Mouse (Mus musculus): ENCODE data around the gene Saysd1. TPM values are rescaled to one million over a fixed set of nuclear protein-coding genes. Genes with fewer than 3 reads are reported as not detected.

The Saysd1 gene
- polyA plus RNA-seq, 1 experiment from 2014 or later: 9.0 TPM

- TF ChIP-seq CTCF (IDR thresholded peaks at IDR 0.05): no peak
- no peaks in the 10 kb centered on the region for H3K27me3 ChIP-seq
- DNase-seq (ENCODE audit: low read depth, low spot score) (no peak), ATAC-seq (peak; percentile 70)
- in situ Hi-C loops (cut with MboI; ENCODE audit: low pct_unique_long_range_greater_than_20kb): no loop called here
- CTCF ChIA-PET: interaction anchor here (0.8 to 2.6 kb wide), 4 partner anchors 12 to 379 kb away, joined by 3 to 10 read pairs (median 3); no protein-coding TSS in a partner anchor
- POLR2A ChIA-PET: interaction anchor here (0.6 to 1.6 kb wide), 8 partner anchors 9 to 48 kb away, joined by 3 to 5 read pairs (median 3); no protein-coding TSS in a partner anchor
Measured at GRCm38 (mm10) chr14:20165413-20165812, 27.1 kb upstream of the Saysd1 start.

- no peaks in the 10 kb centered on the region for H3K27me3 ChIP-seq
- TF ChIP-seq CTCF (IDR thresholded peaks at IDR 0.05): no peak
- in situ Hi-C loops (cut with MboI; ENCODE audit: low pct_unique_long_range_greater_than_20kb): loop anchor here (5.0 kb wide), 1 partner anchor 83 kb away; no protein-coding TSS in a partner anchor
- CTCF ChIA-PET: interaction anchor here (0.8 kb wide), 2 partner anchors 26 to 34 kb away, joined by 3 read pairs; no protein-coding TSS in a partner anchor
- POLR2A ChIA-PET: interaction anchor here (1.6 kb wide), 1 partner anchor 17 kb away, joined by 3 read pairs; no protein-coding TSS in a partner anchor
- ATAC-seq (no peak), DNase-seq (ENCODE audit: low read depth, low spot score) (no peak)
Measured at GRCm38 (mm10) chr14:20164438-20164837, 26.1 kb upstream of the Saysd1 start.

- in situ Hi-C loops (cut with MboI; ENCODE audit: low pct_unique_long_range_greater_than_20kb): loop anchor here (5.0 kb wide), 1 partner anchor 85 kb away; no protein-coding TSS in a partner anchor
- ChIA-PET POLR2A (interaction anchor here (1.4 kb wide), 1 partner anchor 21 kb away, joined by 6 read pairs; no protein-coding TSS in a partner anchor), CTCF (interaction anchor here (1.3 to 1.4 kb wide), 2 partner anchors 11 to 15 kb away, joined by 3 read pairs; no protein-coding TSS in a partner anchor)
- DNase-seq (ENCODE audit: low read depth, low spot score): peak; percentile 83
- ATAC-seq: peak; percentile 37
- no peaks in the 10 kb centered on the region for H3K27me3 ChIP-seq
- no peak for TF ChIP-seq CTCF (IDR thresholded peaks at IDR 0.05)
Measured at GRCm38 (mm10) chr14:20162686-20163085, 24.4 kb upstream of the Saysd1 start.

- CTCF ChIA-PET: interaction anchor here (1.0 to 1.4 kb wide), 3 partner anchors 11 to 45 kb away, joined by 3 to 5 read pairs (median 3); no protein-coding TSS in a partner anchor
- in situ Hi-C loops (cut with MboI; ENCODE audit: low pct_unique_long_range_greater_than_20kb): no loop called here
- DNase-seq (ENCODE audit: low read depth, low spot score): no peak
Measured at GRCm38 (mm10) chr14:20158727-20159681, 20.7 kb upstream of the Saysd1 start.

GRCm38 (mm10) chr14:20157595-20157994, 19.3 kb upstream of the Saysd1 start:
- ATAC-seq (no peak), DNase-seq (ENCODE audit: low read depth, low spot score) (no peak)
- no peak for TF ChIP-seq CTCF (IDR thresholded peaks at IDR 0.05)
- H3K27me3 ChIP-seq: no peaks in the 10 kb centered on the region
- in situ Hi-C loops (cut with MboI; ENCODE audit: low pct_unique_long_range_greater_than_20kb): no loop called here
- CTCF ChIA-PET: interaction anchor here (0.8 to 1.2 kb wide), 2 partner anchors 49 to 92 kb away, joined by 3 read pairs; no protein-coding TSS in a partner anchor
- POLR2A ChIA-PET: interaction anchor here (1.1 kb wide), 1 partner anchor 35 kb away, joined by 3 read pairs; no protein-coding TSS in a partner anchor

More at GRCm38 (mm10) chr14:20158727-20159681, 20.7 kb upstream of the Saysd1 start:
- POLR2A ChIA-PET: interaction anchor here (1.2 kb wide), 1 partner anchor 20 kb away, joined by 3 read pairs; the partner anchor contains the start of gene Saysd1
- no peak for TF ChIP-seq CTCF (IDR thresholded peaks at IDR 0.05)
- H3K27me3 ChIP-seq: no peaks in the 10 kb centered on the region
- ATAC-seq: peak; percentile 25

GRCm38 (mm10) chr14:20155718-20156117, 17.4 kb upstream of the Saysd1 start:
- POLR2A ChIA-PET: interaction anchor here (1.2 kb wide), 2 partner anchors 10 to 410 kb away, joined by 3 to 4 read pairs; no protein-coding TSS in a partner anchor
- in situ Hi-C loops (cut with MboI; ENCODE audit: low pct_unique_long_range_greater_than_20kb): no loop called here
- CTCF ChIA-PET: interaction anchor here (0.7 to 1.3 kb wide), 3 partner anchors 12 to 103 kb away, joined by 3 read pairs; no protein-coding TSS in a partner anchor
- ATAC-seq (no peak), DNase-seq (ENCODE audit: low read depth, low spot score) (no peak)
- H3K27me3 ChIP-seq: no peaks in the 10 kb centered on the region
- TF ChIP-seq CTCF (IDR thresholded peaks at IDR 0.05): no peak

- in situ Hi-C loops (cut with MboI; ENCODE audit: low pct_unique_long_range_greater_than_20kb): no loop called here
- H3K27me3 ChIP-seq: no peaks in the 10 kb centered on the region
Measured at GRCm38 (mm10) chr14:20154937-20155336, 16.6 kb upstream of the Saysd1 start.

GRCm38 (mm10) chr14:20154245-20154644, 15.9 kb upstream of the Saysd1 start:
- ChIA-PET POLR2A (interaction anchor here (0.6 kb wide), 1 partner anchor 30 kb away, joined by 3 read pairs; no protein-coding TSS in a partner anchor), CTCF (interaction anchor here (1.0 kb wide), 1 partner anchor 23 kb away, joined by 3 read pairs; no protein-coding TSS in a partner anchor)
- ATAC-seq (no peak), DNase-seq (ENCODE audit: low read depth, low spot score) (no peak)
- no peaks in the 10 kb centered on the region for H3K27me3 ChIP-seq
- in situ Hi-C loops (cut with MboI; ENCODE audit: low pct_unique_long_range_greater_than_20kb): no loop called here
- TF ChIP-seq CTCF (IDR thresholded peaks at IDR 0.05): no peak

More at GRCm38 (mm10) chr14:20154937-20155336, 16.6 kb upstream of the Saysd1 start:
- no peak for TF ChIP-seq CTCF (IDR thresholded peaks at IDR 0.05)
- DNase-seq (ENCODE audit: low read depth, low spot score) (peak; percentile 91), ATAC-seq (peak; percentile 91)
- POLR2A ChIA-PET: interaction anchor here (1.2 kb wide), 1 partner anchor 11 kb away, joined by 3 read pairs; no protein-coding TSS in a partner anchor
- CTCF ChIA-PET: interaction anchor here (0.7 to 1.3 kb wide), 3 partner anchors 11 to 104 kb away, joined by 3 read pairs; no protein-coding TSS in a partner anchor

GRCm38 (mm10) chr14:20149127-20150080, 11.1 kb upstream of the Saysd1 start:
- ChIA-PET POLR2A (interaction anchor here (0.5 to 0.7 kb wide), 2 partner anchors 53 to 123 kb away, joined by 3 to 5 read pairs; no protein-coding TSS in a partner anchor), CTCF (interaction anchor here (0.8 to 1.5 kb wide), 2 partner anchors 25 to 35 kb away, joined by 3 read pairs; no protein-coding TSS in a partner anchor)
- TF ChIP-seq CTCF (IDR thresholded peaks at IDR 0.05): no peak
- no peak for DNase-seq (ENCODE audit: low read depth, low spot score)
- H3K27me3 ChIP-seq: no peaks in the 10 kb centered on the region
- in situ Hi-C loops (cut with MboI; ENCODE audit: low pct_unique_long_range_greater_than_20kb): no loop called here
- ATAC-seq: no peak
